Mouse (Mus musculus) bone marrow, adult 2 months (tissue): ENCODE results near the gene Gcm1. TPM values are rescaled to one million over a fixed set of nuclear protein-coding genes. Genes with fewer than 3 reads are reported as not detected.

Experiments used
- H3K27ac ChIP-seq: fragments of 200-500 bp; 2 replicates; pipeline ENCODE4 v1.5.1; 2012; ENCODE audit warnings: low read depth, mild to moderate bottlenecking, control low read depth, inconsistent platforms, low read length; ENCODE audit not compliant: control insufficient read depth, poor library complexity, insufficient read depth
- H3K4me1 ChIP-seq: fragments of 200-500 bp; 2 replicates; pipeline ENCODE4 v1.6.1; 2011; ENCODE audit warnings: low read length; ENCODE audit not compliant: control insufficient read depth, insufficient read depth
- H3K4me3 ChIP-seq: fragments of 200-500 bp; replicated peaks from 2 replicates; pipeline ENCODE3; 2011; ENCODE audit warnings: mild to moderate bottlenecking, low read depth, low read length, control low read depth; ENCODE audit not compliant: control insufficient read depth
- CTCF ChIP-seq: fragments of 200-500 bp; IDR thresholded peaks from 2 replicates; pipeline ENCODE4 v1.5.1; 2011; ENCODE audit warnings: low read length, control low read depth; ENCODE audit not compliant: control insufficient read depth, insufficient read depth
- POLR2A ChIP-seq: fragments of 200-500 bp; IDR thresholded peaks from 2 replicates; pipeline ENCODE4 v1.6.1; 2011; ENCODE audit warnings: low read depth, mild to moderate bottlenecking, control low read depth, low read length, borderline replicate concordance; ENCODE audit not compliant: control insufficient read depth
- WGBS: fragments of 180-500 bp; shearing (Covaris S2); methylation state at CpG from one replicate; pipeline ENCODE4 v1.1.7; 2018; 5-methylcytosine and 5-hydroxymethylcytosine counted together
- polyA plus RNA-seq: library from polyadenylated mRNA; stranded (reverse); fragments of >200 nt; gene quantifications from 2 replicates; pipeline ENCODE4 v1.2.4, GENCODE M21; 2011; ENCODE audit warnings: low replicate concordance; ENCODE audit not compliant: missing spikeins, insufficient read depth, insufficient read length

The Gcm1 gene
- polyA plus RNA-seq, 1 experiment: not detected

DNA sequence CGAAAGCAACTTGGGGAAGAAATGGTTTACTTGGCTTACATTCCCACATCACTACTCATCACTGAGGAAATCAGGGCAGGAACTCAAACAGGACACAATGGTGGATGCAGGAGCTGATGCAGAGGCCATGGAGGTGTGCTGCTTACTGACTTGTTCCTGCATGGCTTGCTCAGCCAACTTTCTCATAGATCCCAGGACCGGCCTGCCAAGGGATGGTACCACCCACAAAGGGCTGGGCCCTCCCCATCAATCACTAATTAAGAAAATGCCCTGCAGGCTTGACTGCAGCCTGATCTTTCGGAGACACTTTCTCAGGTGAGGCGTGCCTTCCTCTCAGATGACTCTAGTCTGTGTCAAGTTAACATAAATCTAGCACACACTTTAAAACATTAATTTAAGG is 55.1 kb downstream of the Gcm1 start:
- Histone ChIP-seq H3K4me1 (no peaks in the 10 kb centered on the region; the same call in 1 of the 2 replicates), H3K27ac (peak overlapping the region; percentile 16; the same call in 1 of the 2 replicates), H3K4me3 (peak overlapping the region; percentile 58)
- WGBS: 69% methylated on average over 4 of the region's 4 CpGs
- TF ChIP-seq POLR2A (no peak), CTCF (no peak)

DNA sequence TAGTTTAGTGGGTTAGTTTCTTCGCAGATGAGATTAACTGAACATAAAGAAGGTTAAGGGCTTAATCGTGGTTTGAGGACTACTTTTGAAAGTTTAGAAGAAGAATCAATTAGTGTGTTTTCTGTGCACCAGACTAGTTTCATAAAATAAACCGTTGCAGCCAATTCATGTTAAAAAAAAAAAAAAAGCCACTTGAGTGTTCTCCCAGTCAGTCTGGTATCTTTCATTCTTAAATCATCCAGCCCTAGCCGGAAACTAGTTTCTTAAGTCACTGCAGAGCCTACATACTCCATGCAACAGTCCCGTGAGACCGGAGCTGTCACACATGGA is 55.8 kb downstream of the Gcm1 start:
- TF ChIP-seq POLR2A (no peak), CTCF (no peak)
- peak overlapping the region; percentile 98 for H3K27ac ChIP-seq
- H3K4me1 ChIP-seq: no peaks in the 10 kb centered on the region; the same call in 1 of the 2 replicates
- WGBS: 5% methylated on average over 6 of the region's 6 CpGs
- H3K4me3 ChIP-seq: peak overlapping the region; percentile 88

DNA sequence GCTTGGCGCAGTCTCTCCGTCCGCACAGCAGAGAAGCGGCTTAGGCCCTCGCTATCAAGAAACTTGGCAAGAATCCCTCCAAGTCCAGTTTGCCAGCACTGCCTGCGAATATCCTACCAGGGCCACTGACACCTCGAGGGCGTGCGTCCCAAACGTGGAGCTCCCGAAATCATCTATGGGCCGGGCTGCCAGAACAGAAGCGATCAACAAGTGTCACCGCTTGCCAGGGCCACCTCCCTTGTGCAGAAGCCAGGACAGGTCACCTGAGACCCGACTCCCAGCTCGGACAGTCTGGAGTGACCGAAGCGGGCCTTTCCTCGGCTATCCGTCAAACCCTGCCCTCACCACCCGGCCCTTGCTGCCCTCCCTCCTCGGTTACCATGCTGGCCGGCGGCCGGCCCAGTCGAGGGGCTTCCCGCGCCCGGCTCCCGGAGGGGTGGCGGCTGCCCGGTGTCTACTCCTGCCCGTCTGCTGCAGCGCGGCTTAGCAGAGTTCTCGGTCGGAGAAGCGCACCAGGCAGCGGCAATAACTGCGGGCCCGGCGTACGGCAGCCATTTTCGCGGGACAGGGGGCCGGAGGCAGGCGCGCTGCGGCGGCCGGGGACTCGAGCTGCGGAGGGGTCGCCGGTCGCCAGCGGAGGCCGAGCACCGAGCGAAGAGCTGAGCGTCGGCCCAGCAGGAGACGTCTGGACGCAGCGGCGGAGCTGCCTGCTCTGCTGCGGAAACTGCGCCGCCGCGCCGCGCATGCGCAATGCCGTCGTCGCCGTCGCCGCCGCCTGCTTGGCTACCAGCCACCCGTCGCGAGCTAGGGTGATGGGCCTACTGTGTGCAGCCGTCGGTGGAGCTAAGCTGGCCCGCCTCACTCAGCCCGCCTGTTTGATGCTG is 56.4 kb downstream of the Gcm1 start:
- H3K4me3 ChIP-seq: peak overlapping the region; percentile 88
- H3K27ac ChIP-seq: peak overlapping the region; percentile 98
- H3K4me1 ChIP-seq: no peaks in the 10 kb centered on the region; the same call in 1 of the 2 replicates
- peak; percentile 97 for TF ChIP-seq POLR2A
- TF ChIP-seq CTCF: no peak
- WGBS: under 1% methylated on average over 88 of the region's 88 CpGs

DNA sequence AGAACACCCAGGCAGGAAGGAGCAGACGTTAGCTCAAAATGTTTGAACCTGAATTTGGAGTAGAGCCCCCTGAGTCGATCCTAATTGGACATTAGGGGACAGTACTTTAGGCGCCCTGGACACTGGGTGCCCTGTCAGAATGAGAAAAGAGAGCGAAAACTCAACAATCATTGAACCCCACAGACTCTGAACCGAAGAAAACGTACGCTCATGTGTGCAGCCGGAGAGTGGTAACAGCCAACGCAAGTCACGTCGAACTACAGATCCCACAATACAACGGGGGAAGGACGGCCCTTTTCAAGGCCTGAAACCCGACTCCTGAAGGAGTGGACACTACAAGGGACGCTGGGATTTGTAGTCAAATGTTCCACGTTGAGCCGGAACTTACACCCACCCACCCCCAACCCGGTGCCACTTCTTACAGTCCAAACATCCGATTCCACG is 57.1 kb downstream of the Gcm1 start, which contains the start of the genes Fbxo9 and Ick:
Fbxo9 (minus strand) TSS at position 270 of the 444 bp plus-strand sequence.
Ick (plus strand) TSS at position 397 of the 444 bp plus-strand sequence.
- Histone ChIP-seq H3K4me3 (peak within 1 kb of the TSS; percentile 88), H3K27ac (peak within 1 kb of the TSS; percentile 98), H3K4me1 (no peaks in the 10 kb centered on the region; the same call in 1 of the 2 replicates)
- TF ChIP-seq POLR2A (no peak), CTCF (no peak)
- under 1% methylated on average over 20 of the region's 20 CpGs for WGBS

DNA sequence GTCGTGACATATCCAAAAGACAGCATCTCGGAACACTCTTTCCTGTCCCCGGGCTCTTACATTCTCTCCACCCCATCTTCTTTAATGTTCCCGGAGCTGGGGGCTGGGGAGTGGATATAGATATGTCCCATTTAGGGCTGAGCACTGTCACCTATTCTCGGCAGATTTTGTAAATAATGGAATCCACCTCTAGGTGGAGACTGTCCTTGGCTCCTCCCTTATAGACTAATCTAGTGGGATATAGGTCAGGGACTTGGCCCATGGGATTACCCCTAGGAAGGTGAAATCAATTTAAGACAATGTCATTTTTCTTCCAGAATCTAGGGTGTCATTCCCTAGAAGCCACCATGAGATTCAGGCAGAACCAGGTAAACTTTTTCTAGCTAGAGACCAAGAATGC is 57.9 kb downstream of the Gcm1 start:
- Histone ChIP-seq H3K27ac (no peak overlapping the region), H3K4me1 (no peaks in the 10 kb centered on the region; the same call in 1 of the 2 replicates), H3K4me3 (no peak overlapping the region)
- WGBS: 38% methylated on average over 5 of the region's 5 CpGs
- TF ChIP-seq CTCF (no peak), POLR2A (no peak)

DNA sequence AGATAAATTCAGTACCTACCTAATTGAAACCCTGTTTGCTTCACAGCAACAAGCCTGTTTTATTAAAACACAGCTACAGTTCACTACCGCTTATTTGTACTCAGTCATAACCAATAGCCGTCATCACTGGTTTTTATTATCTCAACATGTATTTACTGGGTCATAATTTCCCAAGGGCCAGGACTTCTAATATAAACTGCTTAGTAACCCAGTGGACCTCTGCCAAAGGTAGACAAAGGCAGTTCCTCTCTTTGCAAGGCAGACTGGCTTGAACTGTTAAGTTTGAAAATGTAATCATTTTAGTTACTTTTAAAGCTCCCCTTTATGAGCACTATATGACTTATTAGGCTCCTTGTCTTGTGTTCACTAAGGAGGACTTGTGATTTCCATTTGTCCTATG is 59.7 kb downstream of the Gcm1 start:
- Histone ChIP-seq H3K27ac (no peak overlapping the region), H3K4me3 (no peak overlapping the region), H3K4me1 (no peaks in the 10 kb centered on the region; the same call in 1 of the 2 replicates)
- TF ChIP-seq CTCF (no peak), POLR2A (no peak)
- 48% methylated on average over 2 of the region's 2 CpGs for WGBS

DNA sequence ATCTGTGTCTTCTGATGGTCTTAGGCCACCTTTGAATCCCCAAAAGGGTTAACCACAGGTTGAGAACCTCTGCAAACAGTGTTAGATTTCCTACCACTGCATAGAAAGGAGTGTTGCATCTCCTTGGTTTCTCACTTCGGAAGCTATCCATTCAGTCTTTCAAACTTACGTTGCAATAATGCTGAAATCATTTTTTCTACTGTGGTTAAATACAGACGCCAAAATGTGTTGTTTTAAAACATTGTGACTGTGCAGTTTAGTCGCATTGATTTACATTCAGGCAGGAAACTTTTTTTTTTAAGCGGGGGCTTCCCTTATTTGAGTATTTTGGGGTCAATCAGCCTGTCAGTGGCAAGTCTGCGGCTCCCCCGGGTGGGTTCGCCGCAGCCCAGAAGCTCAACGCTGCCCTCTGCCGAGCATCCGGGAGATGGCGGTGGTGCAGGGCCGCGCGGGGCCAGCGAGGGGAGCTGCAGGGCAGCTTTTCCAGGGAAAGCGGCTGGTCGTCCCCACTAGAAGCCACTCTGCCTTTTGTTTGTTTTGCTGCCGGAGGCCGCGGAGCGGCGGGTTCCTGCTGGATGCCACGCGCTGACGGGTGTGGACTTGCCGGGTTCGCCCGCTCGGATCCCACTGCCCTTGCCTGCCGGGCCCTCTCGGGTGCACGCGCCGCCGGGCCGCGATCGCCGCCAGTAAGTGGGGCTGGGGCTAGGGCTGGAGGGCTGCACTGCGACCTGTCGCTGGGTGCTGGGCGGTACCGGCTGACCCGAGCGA is 61.2 kb downstream of the Gcm1 start:
- TF ChIP-seq POLR2A: peak; percentile 53; the same call in 1 of the 2 replicates
- TF ChIP-seq CTCF: peak; percentile 90
- under 1% methylated on average over 47 of the region's 47 CpGs for WGBS
- no peaks in the 10 kb centered on the region for H3K4me1 ChIP-seq
- H3K27ac ChIP-seq: peak overlapping the region; percentile 66; the same call in 1 of the 2 replicates
- H3K4me3 ChIP-seq: peak overlapping the region; percentile 86

DNA sequence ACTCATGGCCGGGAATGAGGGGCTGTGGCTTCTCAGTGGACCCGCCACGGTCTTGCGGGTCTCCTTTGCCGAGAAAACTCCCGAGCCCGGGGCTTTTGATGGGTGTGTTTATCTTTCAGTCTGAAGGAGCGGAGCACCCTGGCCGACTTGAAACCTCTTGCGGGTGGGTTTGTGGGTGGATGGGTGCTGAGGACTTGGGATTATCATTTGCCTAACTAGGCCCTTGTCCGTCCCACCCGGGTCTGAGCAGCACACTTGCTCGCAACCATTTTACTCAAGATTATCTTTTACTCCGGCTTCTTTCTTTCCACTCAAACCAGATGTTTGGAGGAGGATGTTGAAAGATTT is 61.8 kb downstream of the Gcm1 start:
- H3K4me1 ChIP-seq: no peaks in the 10 kb centered on the region

More for the DNA sequence above, 61.8 kb downstream of the Gcm1 start:
- 1% methylated on average over 14 of the region's 14 CpGs for WGBS
- Histone ChIP-seq H3K27ac (peak overlapping the region; percentile 66; the same call in 1 of the 2 replicates), H3K4me3 (peak overlapping the region; percentile 86)
- TF ChIP-seq POLR2A: no peak

Other genes with a start within 250 kb of the Gcm1 start
- 5.0 and 13.7 TPM in 2 replicates for gene Elovl5, start 134.6 kb upstream of the Gcm1 start, polyA plus RNA-seq
- gene Fbxo9, start 57.1 kb downstream of the Gcm1 start, polyA plus RNA-seq: 66.8 and 99.1 TPM in 2 replicates
- 4.4 and 6.5 TPM in 2 replicates for gene Ick, start 57.3 kb downstream of the Gcm1 start, polyA plus RNA-seq
- 4.7 and 60.9 TPM in 2 replicates for gene Gsta4, start 130.8 kb downstream of the Gcm1 start, polyA plus RNA-seq
- not detected in 2 replicates for gene Gsta1, start 178.7 kb downstream of the Gcm1 start, polyA plus RNA-seq
- not detected in 2 replicates for gene Gm3776, start 205.2 kb downstream of the Gcm1 start, polyA plus RNA-seq
- not detected in 2 replicates for gene Gm10639, start 238.0 kb downstream of the Gcm1 start, polyA plus RNA-seq